Mouse (Mus musculus) forebrain, embryonic 15.5 days (tissue): ENCODE measurements around the gene Dpp4. TPM values are rescaled to one million over a fixed set of nuclear protein-coding genes. Genes with fewer than 3 reads are reported as not detected.

Experiments
- ATAC-seq: fragments of 200-750 bp; cut with Nextera tagmentation; replicated peaks from 2 replicates; pipeline ENCODE4 v1.8.0; 2017; ENCODE audit warnings: mild to moderate bottlenecking, moderate TSS enrichment, moderate library complexity
- H3K27ac ChIP-seq: fragments of 300-500 bp; sonication (generic); replicated peaks from 2 replicates; pipeline ENCODE4 v1.5.1; 2015; ENCODE audit warnings: mild to moderate bottlenecking, inconsistent platforms
- H3K27me3 ChIP-seq: fragments of 300-500 bp; sonication (generic); 2 replicates; pipeline ENCODE4 v1.6.1; 2015; ENCODE audit warnings: inconsistent platforms
- H3K36me3 ChIP-seq: fragments of 300-500 bp; sonication (generic); 2 replicates; pipeline ENCODE4 v1.6.1; 2015; ENCODE audit warnings: mild to moderate bottlenecking, inconsistent platforms
- H3K4me1 ChIP-seq: fragments of 300-500 bp; sonication (generic); 2 replicates; pipeline ENCODE4 v1.6.1; 2015; ENCODE audit warnings: inconsistent platforms
- H3K4me2 ChIP-seq: fragments of 300-500 bp; sonication (generic); replicated peaks from 2 replicates; pipeline ENCODE4 v1.6.1; 2015; ENCODE audit warnings: mild to moderate bottlenecking, inconsistent platforms
- H3K4me3 ChIP-seq: fragments of 300-500 bp; sonication (generic); 2 replicates; pipeline ENCODE4 v1.5.1; 2015; ENCODE audit warnings: mild to moderate bottlenecking, inconsistent platforms
- H3K9ac ChIP-seq: fragments of 300-500 bp; sonication (generic); replicated peaks from 2 replicates; pipeline ENCODE4 v1.6.1; 2015; ENCODE audit warnings: mild to moderate bottlenecking, inconsistent platforms
- H3K9me3 ChIP-seq: fragments of 300-500 bp; sonication (generic); 2 replicates; pipeline ENCODE4 v1.6.1; 2016; ENCODE audit warnings: inconsistent platforms
- WGBS: fragments of 180-500 bp; shearing (Covaris S2); methylation state at CpG from one replicate; pipeline ENCODE4 v1.1.7; 2015; ENCODE audit warnings: mixed read lengths; 5-methylcytosine and 5-hydroxymethylcytosine counted together
- polyA plus RNA-seq: library from polyadenylated mRNA; unstranded; fragments of >200 nt; fragmentation: Nextera tagmentation; extraction: Ambion mirVana; gene quantifications from 2 replicates; pipeline ENCODE4 v1.2.1, GENCODE M21; 2015

Dpp4 gene
- polyA plus RNA-seq, 1 experiment from 2014 or later: 1.5 TPM

DNA sequence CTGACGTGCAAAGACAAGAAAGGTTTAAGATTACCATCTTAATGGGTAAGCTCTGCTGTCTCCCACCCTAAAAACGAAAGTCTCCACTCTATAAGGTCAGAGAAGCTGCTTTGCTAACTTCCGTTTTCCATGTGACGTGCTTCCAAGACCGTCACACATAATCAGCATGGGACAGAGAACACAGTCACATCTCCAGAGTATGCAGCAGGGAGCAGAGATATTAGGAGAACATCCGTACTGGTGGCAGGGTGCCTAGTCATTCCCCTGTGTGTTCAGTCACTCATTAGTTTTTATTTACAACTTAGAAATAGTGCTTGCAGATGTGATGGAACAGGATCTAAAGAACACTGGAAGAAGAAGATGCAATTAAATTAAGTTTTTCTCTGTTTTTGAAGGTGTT, 30.3 kb downstream of the Dpp4 start:
- no peak overlapping the region for H3K4me2 ChIP-seq
- H3K9ac ChIP-seq: no peak overlapping the region
- H3K27ac ChIP-seq: no peak overlapping the region
- WGBS: 83% methylated on average over 6 of the region's 6 CpGs
- H3K4me3 ChIP-seq: no peak overlapping the region
- no peak for ATAC-seq
- no peaks in the 10 kb centered on the region for H3K27me3 ChIP-seq
- no peaks in the 10 kb centered on the region for H3K36me3 ChIP-seq
- H3K4me1 ChIP-seq: no peaks in the 10 kb centered on the region
- H3K9me3 ChIP-seq: no peaks in the 10 kb centered on the region

DNA sequence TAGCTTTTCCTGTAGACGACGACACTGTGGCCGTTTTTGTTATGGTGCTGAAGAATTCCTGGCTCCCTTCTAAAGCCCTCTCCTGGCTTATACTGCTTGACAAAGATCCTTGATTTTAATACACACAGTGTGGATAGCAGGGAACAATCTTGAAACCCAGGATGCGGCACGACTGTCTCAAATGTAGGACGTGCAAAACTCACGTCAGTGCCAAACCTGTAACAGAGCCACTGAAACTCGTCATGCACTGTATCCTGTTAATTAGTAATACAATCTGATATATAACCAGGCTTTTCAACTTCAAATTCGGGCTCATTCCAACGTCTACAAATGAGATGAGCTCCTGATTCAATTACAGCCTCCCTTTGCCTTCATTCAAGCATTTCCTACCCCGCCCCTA, 38.3 kb downstream of the Dpp4 start:
- no peak overlapping the region for H3K27ac ChIP-seq
- H3K4me2 ChIP-seq: no peak overlapping the region
- no peaks in the 10 kb centered on the region for H3K27me3 ChIP-seq
- no peaks in the 10 kb centered on the region for H3K36me3 ChIP-seq
- no peaks in the 10 kb centered on the region for H3K9me3 ChIP-seq
- no peak for ATAC-seq
- H3K9ac ChIP-seq: no peak overlapping the region
- no peak overlapping the region for H3K4me3 ChIP-seq
- H3K4me1 ChIP-seq: no peaks in the 10 kb centered on the region
- 52% methylated on average over 11 of the region's 11 CpGs for WGBS

DNA sequence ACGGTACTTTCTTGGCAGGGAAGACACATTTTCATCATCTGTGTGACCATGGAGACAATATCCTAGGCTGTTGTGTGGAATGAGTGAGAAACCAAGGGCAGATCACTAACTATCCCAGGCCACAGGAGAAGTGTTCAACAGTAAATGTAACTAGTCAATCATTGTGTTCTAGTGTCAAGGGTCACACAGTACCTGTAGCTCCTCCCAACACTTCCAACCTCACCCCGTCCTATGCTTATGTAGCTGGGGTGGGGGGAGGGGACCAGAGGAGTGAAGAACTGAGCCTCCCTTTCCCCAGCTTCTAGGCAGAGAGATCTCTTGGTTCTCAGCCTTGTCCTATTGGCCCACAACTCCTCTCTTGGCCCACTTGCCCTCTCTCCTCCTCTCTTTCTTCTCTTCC, 42.0 kb downstream of the Dpp4 start:
- H3K4me1 ChIP-seq: no peaks in the 10 kb centered on the region
- WGBS: 66% methylated on average over 2 of the region's 2 CpGs
- no peak overlapping the region for H3K27ac ChIP-seq
- no peaks in the 10 kb centered on the region for H3K27me3 ChIP-seq
- H3K9me3 ChIP-seq: no peaks in the 10 kb centered on the region
- H3K4me3 ChIP-seq: no peak overlapping the region
- no peak overlapping the region for H3K9ac ChIP-seq
- H3K36me3 ChIP-seq: no peaks in the 10 kb centered on the region
- H3K4me2 ChIP-seq: no peak overlapping the region
- no peak for ATAC-seq

DNA sequence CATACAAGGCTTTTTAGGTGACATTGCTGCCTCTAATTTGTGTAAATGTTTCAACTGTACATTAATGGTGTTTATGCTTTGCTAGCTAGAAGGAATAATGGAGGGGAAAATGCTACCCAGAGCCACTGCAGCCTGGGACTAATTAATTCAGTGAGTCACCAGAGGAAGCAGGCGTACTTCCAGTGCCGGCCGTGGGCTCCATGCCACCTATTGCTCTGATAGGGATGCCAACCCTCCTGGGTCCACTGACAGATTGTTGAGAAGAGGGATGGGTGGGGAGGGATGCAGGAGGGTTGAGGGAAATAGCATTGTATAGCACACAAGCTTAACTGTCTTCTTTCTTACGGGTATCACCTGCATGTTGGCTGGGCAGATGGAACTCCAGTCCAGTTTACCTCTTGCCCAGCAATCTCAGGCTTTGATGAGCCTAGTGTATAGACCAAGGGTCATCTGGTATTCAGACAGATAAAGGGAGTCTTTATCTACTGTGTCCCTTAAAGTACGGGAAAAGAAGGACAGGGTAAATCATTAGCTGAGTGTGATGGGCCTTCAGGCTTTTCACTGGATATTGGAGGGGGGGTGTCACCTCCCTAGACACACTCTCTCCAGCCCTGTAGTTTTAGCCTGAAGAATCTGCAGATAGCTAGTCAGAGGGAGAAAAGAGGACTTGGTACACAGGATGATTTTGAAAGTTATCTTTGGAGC, 43.5 kb downstream of the Dpp4 start:
- H3K4me1 ChIP-seq: no peaks in the 10 kb centered on the region
- no peaks in the 10 kb centered on the region for H3K27me3 ChIP-seq
- no peak overlapping the region for H3K4me3 ChIP-seq
- 66% methylated on average over 5 of the region's 5 CpGs for WGBS
- no peak overlapping the region for H3K9ac ChIP-seq
- no peaks in the 10 kb centered on the region for H3K36me3 ChIP-seq
- no peak overlapping the region for H3K4me2 ChIP-seq
- H3K27ac ChIP-seq: no peak overlapping the region
- ATAC-seq: peak; percentile 55
- no peaks in the 10 kb centered on the region for H3K9me3 ChIP-seq

DNA sequence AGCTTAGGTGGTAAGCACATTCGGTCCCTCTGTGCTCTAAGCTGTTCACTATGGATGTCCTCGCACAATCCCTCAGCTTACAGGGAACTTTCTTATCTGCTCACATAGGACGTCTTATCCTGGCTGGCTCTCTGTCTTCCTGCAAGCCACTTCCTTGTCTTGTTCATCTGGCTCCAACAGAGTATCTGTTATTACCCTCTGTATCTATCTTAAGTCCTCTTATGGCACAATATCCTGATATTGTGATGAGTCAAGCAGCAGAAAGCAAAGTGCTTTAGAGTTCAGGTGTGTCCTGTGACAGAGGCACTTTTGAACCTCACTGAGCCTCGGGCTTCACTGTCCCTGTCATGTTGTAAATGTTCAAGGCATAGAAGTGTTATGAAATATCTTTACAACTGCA, 48.4 kb downstream of the Dpp4 start:
- Histone ChIP-seq H3K27me3 (no peaks in the 10 kb centered on the region), H3K4me3 (no peak overlapping the region), H3K36me3 (no peaks in the 10 kb centered on the region), H3K9me3 (no peaks in the 10 kb centered on the region), H3K27ac (no peak overlapping the region), H3K4me2 (no peak overlapping the region), H3K4me1 (peaks cover 13% of the 10 kb centered on the region), H3K9ac (no peak overlapping the region)
- ATAC-seq: no peak
- WGBS: 88% methylated on average over 4 of the region's 4 CpGs

DNA sequence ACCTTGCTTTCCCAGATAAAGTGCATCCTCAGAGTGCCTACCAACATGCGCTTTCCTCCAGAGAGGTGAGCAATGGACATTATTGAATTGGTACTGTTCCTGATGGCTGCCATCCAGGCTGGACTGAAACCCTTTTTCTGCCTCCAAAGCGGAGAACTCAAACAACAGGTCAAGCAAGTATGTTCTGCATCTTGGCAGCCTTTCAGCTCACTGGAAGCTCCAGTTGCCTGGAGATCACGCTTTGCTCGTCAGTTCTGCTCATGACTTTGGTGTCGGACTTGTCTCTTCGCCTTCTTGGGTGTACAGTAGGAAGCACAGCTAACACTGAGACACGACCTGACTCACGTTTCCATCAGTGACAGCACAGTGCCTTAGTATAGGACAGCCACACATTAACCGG, 49.8 kb downstream of the Dpp4 start:
- H3K27ac ChIP-seq: peak overlapping the region; percentile 49; the same call in 1 of the 2 replicates
- H3K9me3 ChIP-seq: no peaks in the 10 kb centered on the region

DNA sequence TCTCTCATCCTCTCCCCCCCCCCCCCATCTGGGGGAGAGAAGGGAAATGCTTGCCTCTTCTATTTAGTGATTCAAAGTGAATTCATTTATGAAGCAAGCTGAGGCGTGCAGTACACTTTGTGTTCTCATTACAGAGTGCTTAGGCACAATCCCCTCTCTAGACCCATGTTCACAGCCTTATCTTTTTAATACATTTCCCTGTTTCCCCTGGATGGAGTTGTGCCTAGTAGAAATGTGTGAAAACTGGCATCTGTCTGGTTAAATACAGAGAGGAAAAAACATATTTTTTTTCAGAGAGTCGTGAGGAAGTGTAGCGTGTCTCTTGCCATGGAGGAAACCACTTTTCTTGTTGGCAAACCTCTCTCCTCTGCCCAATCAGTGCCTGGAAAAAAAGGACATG, 50.5 kb downstream of the Dpp4 start:
- Histone ChIP-seq H3K27me3 (no peaks in the 10 kb centered on the region), H3K9ac (no peak overlapping the region), H3K4me1 (peaks cover 16% of the 10 kb centered on the region), H3K4me2 (no peak overlapping the region), H3K36me3 (no peaks in the 10 kb centered on the region), H3K9me3 (no peaks in the 10 kb centered on the region), H3K27ac (peak overlapping the region; percentile 49), H3K4me3 (no peak overlapping the region)
- ATAC-seq: peak; percentile 73; the same call in 1 of the 2 replicates
- 52% methylated on average over 3 of the region's 3 CpGs for WGBS

More for the DNA sequence above, 49.8 kb downstream of the Dpp4 start:
- Histone ChIP-seq H3K4me2 (no peak overlapping the region), H3K4me3 (no peak overlapping the region), H3K36me3 (no peaks in the 10 kb centered on the region), H3K27me3 (no peaks in the 10 kb centered on the region), H3K9ac (no peak overlapping the region), H3K4me1 (peaks cover 14% of the 10 kb centered on the region)
- 81% methylated on average over 9 of the region's 9 CpGs for WGBS
- ATAC-seq: no peak

DNA sequence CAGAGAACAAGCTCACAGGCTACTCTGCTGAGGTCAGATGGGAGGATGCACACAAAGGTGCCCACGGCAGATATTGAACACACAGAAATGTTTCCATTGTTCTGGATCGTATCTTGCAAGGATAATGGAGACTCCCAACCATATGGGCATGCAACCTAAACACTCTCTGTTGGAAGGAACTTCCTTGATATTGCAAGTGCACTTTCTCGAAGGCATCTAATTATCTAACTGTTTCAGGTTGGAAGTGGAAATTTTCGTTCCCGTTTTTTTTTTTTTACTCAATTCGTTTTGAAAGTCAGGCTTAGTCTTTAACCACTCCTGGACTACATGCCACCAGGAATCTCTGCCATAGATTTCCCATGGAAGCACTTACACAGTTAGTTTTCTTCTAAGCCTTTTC, 51.2 kb downstream of the Dpp4 start:
- Histone ChIP-seq H3K27me3 (no peaks in the 10 kb centered on the region), H3K9ac (no peak overlapping the region), H3K9me3 (no peaks in the 10 kb centered on the region), H3K36me3 (no peaks in the 10 kb centered on the region), H3K27ac (peak overlapping the region; percentile 49), H3K4me2 (no peak overlapping the region), H3K4me3 (no peak overlapping the region), H3K4me1 (peaks cover 16% of the 10 kb centered on the region)
- ATAC-seq: no peak
- WGBS: 76% methylated on average over 6 of the region's 6 CpGs

DNA sequence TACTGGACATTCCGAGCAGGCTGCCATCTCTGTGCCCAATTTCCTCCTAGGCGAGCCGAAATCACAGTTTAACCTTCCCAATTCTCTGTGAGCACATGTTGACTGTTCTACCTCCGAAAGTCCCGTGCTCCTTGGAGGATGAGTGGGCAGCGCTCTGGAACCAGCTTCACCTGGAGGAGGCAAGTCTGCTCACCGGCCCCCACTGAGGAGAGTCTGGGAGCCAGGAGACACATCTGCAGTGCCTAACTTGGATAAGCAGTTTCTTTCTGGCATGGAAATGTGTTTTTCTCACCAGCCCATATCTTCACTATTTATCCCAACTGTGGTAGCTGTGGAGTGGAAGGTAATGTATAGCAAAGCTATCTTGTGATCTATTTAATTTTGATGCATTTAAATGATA, 54.8 kb downstream of the Dpp4 start:
- Histone ChIP-seq H3K9ac (no peak overlapping the region), H3K36me3 (no peaks in the 10 kb centered on the region), H3K4me1 (peaks cover 20% of the 10 kb centered on the region), H3K27ac (no peak overlapping the region), H3K27me3 (no peaks in the 10 kb centered on the region), H3K4me2 (no peak overlapping the region), H3K4me3 (no peak overlapping the region), H3K9me3 (no peaks in the 10 kb centered on the region)
- ATAC-seq: no peak
- WGBS: 89% methylated on average over 7 of the region's 7 CpGs

DNA sequence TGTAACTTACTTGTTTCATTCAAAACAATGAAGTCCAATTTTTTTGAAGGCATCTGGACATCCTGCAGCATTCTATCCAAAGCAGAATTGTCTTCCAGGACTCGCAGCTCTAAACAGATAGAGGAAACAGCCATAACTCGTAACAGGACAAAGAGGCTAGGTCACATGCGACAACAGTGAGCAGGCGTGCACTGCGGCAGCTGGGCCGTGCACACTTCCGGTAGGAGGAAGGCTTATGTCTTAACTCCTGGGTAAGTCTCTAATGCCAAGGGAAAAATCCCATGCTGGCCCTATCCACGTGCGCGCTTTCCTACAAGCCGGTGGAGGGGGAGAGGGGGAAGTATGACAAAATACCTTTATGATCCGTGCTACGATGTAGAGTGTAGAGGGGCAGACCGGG, 55.4 kb downstream of the Dpp4 start:
- no peak overlapping the region for H3K4me2 ChIP-seq
- H3K9me3 ChIP-seq: no peaks in the 10 kb centered on the region
- no peak overlapping the region for H3K27ac ChIP-seq
- H3K9ac ChIP-seq: no peak overlapping the region
- no peaks in the 10 kb centered on the region for H3K36me3 ChIP-seq
- H3K27me3 ChIP-seq: no peaks in the 10 kb centered on the region
- WGBS: 82% methylated on average over 14 of the region's 14 CpGs
- peaks cover 17% of the 10 kb centered on the region for H3K4me1 ChIP-seq
- no peak for ATAC-seq
- no peak overlapping the region for H3K4me3 ChIP-seq

DNA sequence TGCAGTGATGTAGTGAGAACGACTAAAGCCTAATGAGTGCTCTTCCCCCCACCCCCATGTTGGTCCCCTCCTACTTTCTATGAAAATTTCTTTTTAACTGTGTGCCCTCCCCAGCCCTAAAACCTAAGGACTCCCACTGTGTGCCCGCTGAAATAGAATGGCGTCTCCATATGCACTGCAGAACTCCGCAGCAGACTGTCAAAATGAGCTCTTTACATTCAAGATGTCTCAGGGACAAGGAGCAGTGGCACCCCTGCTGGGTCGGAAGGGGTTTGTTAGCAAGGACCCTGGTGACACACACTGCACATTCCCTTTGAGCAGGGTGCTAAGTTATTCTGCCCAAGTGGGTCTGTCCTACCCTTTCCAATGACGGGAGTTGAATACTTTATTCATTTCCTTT, 56.3 kb downstream of the Dpp4 start:
- Histone ChIP-seq H3K4me2 (no peak overlapping the region), H3K4me1 (peaks cover 13% of the 10 kb centered on the region), H3K36me3 (no peaks in the 10 kb centered on the region), H3K27ac (no peak overlapping the region), H3K9ac (no peak overlapping the region), H3K27me3 (no peaks in the 10 kb centered on the region), H3K9me3 (no peaks in the 10 kb centered on the region), H3K4me3 (no peak overlapping the region)
- 20% methylated on average over 6 of the region's 6 CpGs for WGBS
- ATAC-seq: peak; percentile 55

DNA sequence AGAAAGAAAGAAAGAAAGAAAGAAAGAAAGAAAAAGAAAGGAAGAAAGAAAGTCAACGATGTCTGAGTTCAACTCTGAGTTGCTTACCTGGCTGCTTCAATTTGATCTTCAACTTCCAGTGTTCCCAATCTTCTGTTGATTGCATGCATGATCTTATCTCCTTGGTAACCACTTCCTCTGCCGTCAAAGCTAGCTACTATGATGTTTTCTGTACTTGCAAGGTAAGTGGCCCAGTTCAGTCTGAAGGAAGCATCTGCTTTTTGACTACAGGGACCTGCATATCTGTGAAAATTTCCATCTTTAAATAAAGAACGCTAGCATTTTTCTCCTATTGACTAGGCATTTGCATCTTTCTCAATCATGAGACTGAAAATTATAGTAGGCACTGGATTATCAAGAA, 60.0 kb downstream of the Dpp4 start:
- ATAC-seq: no peak
- 81% methylated on average over 3 of the region's 3 CpGs for WGBS

DNA sequence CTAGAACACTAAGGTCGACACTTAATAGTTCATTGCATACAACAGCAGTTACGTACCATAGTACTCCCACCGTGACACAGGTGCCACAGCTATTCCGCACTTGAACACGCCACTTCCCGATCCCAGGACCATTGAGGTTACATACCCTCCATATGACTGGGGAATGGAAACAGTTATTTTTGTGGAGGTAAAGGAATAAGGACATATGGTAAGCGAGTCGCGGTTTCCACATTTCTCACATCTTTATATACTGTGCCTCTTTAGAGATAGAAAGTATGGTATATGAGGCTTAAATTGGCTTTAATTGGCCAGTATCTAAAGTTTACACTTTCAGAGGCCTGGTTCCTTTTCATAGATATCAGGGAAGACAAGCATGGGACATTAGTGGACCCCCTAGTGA, 64.3 kb downstream of the Dpp4 start:
- Histone ChIP-seq H3K27me3 (no peaks in the 10 kb centered on the region), H3K9ac (no peak overlapping the region), H3K27ac (no peak overlapping the region), H3K4me3 (no peak overlapping the region), H3K9me3 (no peaks in the 10 kb centered on the region), H3K4me1 (no peaks in the 10 kb centered on the region), H3K36me3 (no peaks in the 10 kb centered on the region), H3K4me2 (no peak overlapping the region)
- ATAC-seq: no peak
- whole genome bisulfite sequencing: 89% methylated on average over 9 of the region's 9 CpGs

More for the DNA sequence above, 60.0 kb downstream of the Dpp4 start:
- H3K4me2 ChIP-seq: no peak overlapping the region
- H3K4me1 ChIP-seq: peaks cover 5% of the 10 kb centered on the region; the same call in 1 of the 2 replicates
- no peak overlapping the region for H3K27ac ChIP-seq
- no peaks in the 10 kb centered on the region for H3K27me3 ChIP-seq
- H3K36me3 ChIP-seq: no peaks in the 10 kb centered on the region
- no peak overlapping the region for H3K9ac ChIP-seq
- no peak overlapping the region for H3K4me3 ChIP-seq
- H3K9me3 ChIP-seq: no peaks in the 10 kb centered on the region
